Mouse (Mus musculus) neutrophil, adult 83 days (primary cell): Measurements from ENCODE around the gene Rps21. TPM values are rescaled to one million over a fixed set of nuclear protein-coding genes. Genes with fewer than 3 reads are reported as not detected.

ENCODE experiments used
- total RNA-seq, 2 experiments: library from RNA; stranded (reverse); gene quantifications; one replicate each; pipeline ENCODE4 v1.2.4; 2023

Gene Rps21
- 100 to 1,000 TPM; 572 to 585 TPM for total RNA-seq

GRCm38 (mm10) chr2:180257001-180257521 lies at the start of gene Rps21:
Rps21 (plus strand) TSS chr2:180257377.

DNA sequence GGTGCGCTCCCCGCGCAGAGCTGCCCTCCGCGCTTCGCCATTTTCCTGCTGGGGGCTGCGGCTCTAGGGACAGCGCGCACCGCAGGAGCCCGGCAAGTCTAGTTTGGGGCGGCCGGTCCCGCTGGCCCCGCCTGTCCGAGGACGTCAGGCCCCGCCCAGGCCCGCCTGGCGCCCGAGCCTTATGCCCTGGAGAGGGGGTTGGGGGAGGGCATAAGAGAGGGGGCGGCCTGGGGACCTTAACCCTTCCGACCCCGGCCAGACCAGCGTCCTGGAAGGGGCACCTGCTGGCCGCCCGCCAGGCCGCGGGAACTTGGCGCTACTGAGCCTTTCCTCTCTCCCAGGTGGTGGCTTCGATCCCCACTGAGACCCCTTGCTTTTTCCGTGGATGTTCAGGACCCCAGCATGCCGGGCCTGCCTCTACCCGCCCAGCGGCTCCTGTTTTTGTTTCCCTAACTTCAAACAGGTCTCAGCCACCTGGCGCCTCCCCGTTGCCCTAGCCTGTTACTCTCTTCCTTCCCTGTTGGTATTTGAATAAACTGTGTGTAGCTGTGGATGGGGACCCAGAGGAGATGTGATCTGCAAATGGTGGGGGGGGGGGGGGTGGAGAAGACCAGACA lies 31.3 kb upstream of the Rps21 start, which contains the start of gene Lama5:
Gene Lama5, minus strand, starts transcription at position 98 of the 617 bp plus-strand sequence.

DNA sequence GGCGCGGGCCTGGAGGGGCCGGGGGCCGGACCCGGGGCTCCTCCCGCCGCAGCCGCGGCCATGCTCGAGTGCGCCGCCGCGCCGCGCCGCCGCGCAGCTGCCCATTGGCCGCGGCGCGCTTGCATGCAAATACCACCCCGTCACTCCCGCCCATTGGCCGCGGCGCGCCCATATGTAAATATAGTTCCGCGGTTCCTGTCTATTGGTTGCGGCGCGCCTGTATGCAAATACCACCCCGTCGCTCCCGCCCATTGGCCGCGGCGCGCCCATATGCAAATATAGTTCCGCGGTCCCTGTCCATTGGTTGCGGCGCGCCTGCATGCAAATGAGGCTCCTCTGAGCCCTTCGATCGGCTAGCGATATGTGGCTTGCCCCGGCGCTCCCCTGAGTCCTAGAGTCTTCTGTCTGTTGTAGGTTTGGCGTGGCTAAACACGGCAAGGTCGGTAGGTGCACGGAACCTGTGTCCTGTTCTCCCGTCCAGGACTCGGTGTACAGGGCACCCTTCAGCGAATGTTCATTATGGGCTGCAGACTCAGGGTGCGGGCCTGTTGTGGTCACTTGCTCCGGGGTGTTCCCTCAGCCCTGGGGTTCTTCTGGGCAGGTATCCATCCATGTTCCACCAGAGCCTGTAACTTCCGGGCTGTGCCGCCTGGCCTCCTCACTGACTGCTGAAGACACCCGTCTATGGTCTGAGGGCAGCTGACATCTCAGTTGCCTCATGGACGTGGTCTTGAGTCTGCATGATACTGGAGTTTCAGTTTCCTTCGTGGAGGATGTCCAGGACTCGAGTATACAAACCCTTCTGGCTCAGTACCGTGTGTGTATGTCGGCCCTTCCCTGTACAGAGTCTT lies 16.4 kb downstream of the Rps21 start, which contains the start of gene Cables2:
Gene Cables2, minus strand, starts transcription at position 103 of the 851 bp plus-strand sequence.

GRCm38 (mm10) chr2:180289440-180290108 lies 32.4 kb downstream of the Rps21 start, which contains the start of gene Rbbp8nl:
Rbbp8nl (minus strand) TSS chr2:180289879.

Other genes starting within 250 kb of the Rps21 start
- gene Lsm14b, start 232.4 kb upstream of the Rps21 start, total RNA-seq: 10 to 100 TPM; 17.5 to 19.0 TPM
- gene Psma7, start 214.9 kb upstream of the Rps21 start, total RNA-seq: 100 to 1,000 TPM; 143 to 147 TPM
- gene Ss18l1, start 214.9 kb upstream of the Rps21 start, total RNA-seq: 1 to 10 TPM; 3.6 to 5.1 TPM
- gene Mtg2, start 186.8 kb upstream of the Rps21 start, total RNA-seq: 1 to 10 TPM; 8.8 to 9.8 TPM
- not detected for gene Hrh3, start 152.9 kb upstream of the Rps21 start, total RNA-seq
- gene Osbpl2, start 138.1 kb upstream of the Rps21 start, total RNA-seq: 10 to 100 TPM; 63.3 to 75.7 TPM
- gene Adrm1, start 85.9 kb upstream of the Rps21 start, total RNA-seq: 10 to 100 TPM; 65.2 to 68.4 TPM
- under 1 TPM; 0.13 to 0.93 TPM for gene Lama5, start 31.5 kb upstream of the Rps21 start, total RNA-seq
- gene Cables2, start 16.1 kb downstream of the Rps21 start, total RNA-seq: 10 to 100 TPM; 26.3 to 28.2 TPM
- not detected for gene Rbbp8nl, start 32.5 kb downstream of the Rps21 start, total RNA-seq
- not detected for gene Gata5, start 77.3 kb downstream of the Rps21 start, total RNA-seq
- gene Slco4a1, start 198.9 kb downstream of the Rps21 start, total RNA-seq: 10 to 100 TPM; 11.4 to 17.7 TPM
- not detected for gene Ntsr1, start 242.6 kb downstream of the Rps21 start, total RNA-seq